Mouse (Mus musculus) kidney, postnatal 10 days (tissue): Measurements from ENCODE around the gene Atp6v1d.

Experiments used
- DNase-seq: peaks from one replicate; pipeline ENCODE4 v3.0.0; 2021; ENCODE audit warnings: mixed read lengths

Gene Atp6v1d

GRCm38 (mm10) chr12:78790791-78791190 is 70.6 kb downstream of the Atp6v1d start:
- no peak for DNase-seq
